Mouse (Mus musculus) thymus, adult 2 months (tissue): ENCODE data around the gene Btbd2. TPM values are rescaled to one million over a fixed set of nuclear protein-coding genes. Genes with fewer than 3 reads are reported as not detected.

Experiments used
- DNase-seq: peaks from one replicate; pipeline ENCODE4 v3.0.0; 2021
- H3K27ac ChIP-seq: fragments of 200-500 bp; 2 replicates; pipeline ENCODE4 v1.5.1; 2012; ENCODE audit warnings: low read length, control low read depth; ENCODE audit not compliant: control insufficient read depth, insufficient read depth
- H3K27me3 ChIP-seq: fragments of 200-500 bp; 2 replicates; pipeline ENCODE4 v1.6.1; 2012; ENCODE audit warnings: mild to moderate bottlenecking, low read length, moderate library complexity, mixed read lengths; ENCODE audit not compliant: control insufficient read depth, insufficient read depth
- H3K36me3 ChIP-seq: fragments of 200-500 bp; 2 replicates; pipeline ENCODE4 v1.6.1; 2012; ENCODE audit warnings: mild to moderate bottlenecking, low read length, moderate library complexity; ENCODE audit not compliant: control insufficient read depth, insufficient read depth
- H3K4me1 ChIP-seq: fragments of 200-500 bp; replicated peaks from 2 replicates; pipeline ENCODE4 v1.6.1; 2012; ENCODE audit warnings: low read length; ENCODE audit not compliant: control insufficient read depth, insufficient read depth
- H3K4me3 ChIP-seq: fragments of 200-500 bp; 2 replicates; pipeline ENCODE4 v1.5.1; 2012; ENCODE audit warnings: mild to moderate bottlenecking, low read length, control low read depth, moderate library complexity; ENCODE audit not compliant: control insufficient read depth, insufficient read depth
- CTCF ChIP-seq: fragments of 200-500 bp; IDR thresholded peaks from 2 replicates; pipeline ENCODE4 v1.5.1; 2012; ENCODE audit warnings: mild to moderate bottlenecking, control low read depth, low read length, moderate library complexity, borderline replicate concordance; ENCODE audit not compliant: control insufficient read depth, poor library complexity, insufficient read depth; ENCODE audit errors: extremely low read depth
- POLR2A ChIP-seq: fragments of 200-500 bp; IDR thresholded peaks from 2 replicates; pipeline ENCODE4 v1.6.1; 2012; ENCODE audit warnings: mild to moderate bottlenecking, low read length, control low read depth, moderate library complexity; ENCODE audit not compliant: control insufficient read depth, poor library complexity, insufficient read depth; ENCODE audit errors: extremely low read depth
- WGBS: fragments of 180-500 bp; shearing (Covaris S2); methylation state at CpG from one replicate; pipeline ENCODE4 v1.1.7; 2018; 5-methylcytosine and 5-hydroxymethylcytosine counted together
- polyA plus RNA-seq: library from polyadenylated mRNA; depleted of rRNA; stranded (reverse); fragments of >200 nt; gene quantifications from 2 replicates; pipeline ENCODE4 v1.2.3, GENCODE M21; 2012

Btbd2 gene
- polyA plus RNA-seq, 1 experiment = 94.7 TPM

- DNase-seq = peak; percentile 47
- Histone ChIP-seq H3K4me3 (peak overlapping the region; percentile 27), H3K27ac (peak overlapping the region; percentile 89), H3K27me3 (no peaks in the 10 kb centered on the region), H3K36me3 (no peaks in the 10 kb centered on the region), H3K4me1 (peaks cover 56% of the 10 kb centered on the region)
- TF ChIP-seq CTCF (no peak), POLR2A (no peak)
- 5% methylated on average over 4 of the region's 4 CpGs for WGBS
Measured at GRCm38 (mm10) chr10:80658841-80659202, 2.0 kb upstream of the Btbd2 start.

DNA sequence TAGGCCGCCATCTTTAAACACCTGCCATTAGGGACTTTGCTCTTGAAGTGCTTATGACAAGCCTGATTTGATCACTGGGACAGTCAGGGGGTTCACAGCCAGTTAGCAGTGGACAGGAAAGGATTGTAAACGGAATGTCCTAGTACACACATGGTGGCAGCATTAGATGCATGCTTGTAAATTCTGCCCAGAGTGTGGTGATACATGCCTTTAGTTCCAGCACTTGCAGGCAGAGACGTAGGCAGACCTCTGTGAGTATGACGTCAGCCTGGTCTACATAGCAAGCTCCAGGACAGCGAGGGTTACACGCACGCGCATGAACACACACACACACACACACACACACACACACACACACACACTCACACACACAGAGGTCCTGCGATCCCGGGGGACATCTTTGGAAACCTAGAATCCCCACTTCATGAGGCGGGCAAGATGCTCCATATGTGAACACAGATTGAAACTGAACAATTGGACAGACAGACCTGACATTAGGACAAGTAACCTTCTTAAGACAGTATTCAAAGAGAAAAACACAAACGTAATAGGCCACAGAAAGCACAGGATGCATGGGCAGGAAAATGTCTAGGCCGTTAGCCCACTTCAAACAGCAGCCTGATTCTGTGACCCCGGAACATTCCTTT lies 1.4 kb upstream of the Btbd2 start:
- peak overlapping the region; percentile 89 for H3K27ac ChIP-seq
- H3K27me3 ChIP-seq = no peaks in the 10 kb centered on the region
- no peaks in the 10 kb centered on the region for H3K36me3 ChIP-seq
- no peak overlapping the region for H3K4me3 ChIP-seq
- DNase-seq = peak; percentile 48
- WGBS = 16% methylated on average over 14 of the region's 14 CpGs
- no peak for TF ChIP-seq POLR2A
- no peak for TF ChIP-seq CTCF
- H3K4me1 ChIP-seq = peaks cover 51% of the 10 kb centered on the region

DNA sequence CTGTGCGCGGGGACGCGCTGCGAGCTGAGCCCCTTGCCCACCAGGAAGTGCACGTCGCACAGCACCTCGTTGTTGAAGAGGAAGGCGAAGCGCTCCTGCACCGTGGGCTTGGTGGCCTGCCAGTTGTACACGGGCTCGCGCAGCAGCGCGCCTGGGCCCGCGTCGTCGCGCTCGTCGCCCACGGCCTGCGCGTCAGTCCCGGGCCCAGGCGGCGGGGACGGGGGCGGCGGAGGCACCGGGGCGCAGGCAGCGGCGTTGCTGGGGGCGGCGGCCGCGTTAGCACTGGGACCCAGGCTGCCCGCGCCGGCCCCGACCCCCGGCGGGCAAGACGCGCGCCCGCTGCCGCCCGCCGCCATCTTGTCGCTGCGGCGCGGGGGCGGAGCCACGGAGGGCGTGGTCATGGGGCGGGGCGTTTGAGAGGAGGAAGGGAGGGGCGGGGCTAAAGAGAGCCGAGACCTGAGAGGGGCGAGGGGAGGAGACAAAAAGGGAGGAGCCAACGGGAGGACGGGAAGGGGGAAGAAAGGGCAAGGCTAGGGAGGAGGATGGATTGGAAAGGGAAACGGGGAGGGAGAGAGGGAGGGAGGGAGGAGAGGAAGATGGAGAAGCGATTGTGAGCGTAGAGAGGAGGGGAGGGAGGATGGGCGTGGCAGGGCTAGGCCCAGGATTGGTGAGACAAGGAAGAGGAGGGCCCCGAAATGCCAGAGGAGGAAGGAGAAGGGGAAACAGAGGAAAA lies 575 bp downstream of the Btbd2 start:
- no peaks in the 10 kb centered on the region for H3K27me3 ChIP-seq
- H3K4me3 ChIP-seq = peak overlapping the region; percentile 55
- H3K36me3 ChIP-seq = no peaks in the 10 kb centered on the region
- H3K4me1 ChIP-seq = peaks cover 43% of the 10 kb centered on the region
- WGBS = under 1% methylated on average over 64 of the region's 72 CpGs
- no peak for TF ChIP-seq CTCF
- TF ChIP-seq POLR2A = peak; percentile 95
- peak; percentile 96 for DNase-seq
- peak overlapping the region; percentile 19; the same call in 1 of the 2 replicates for H3K27ac ChIP-seq

GRCm38 (mm10) chr10:80655406-80656129 lies 1.3 kb downstream of the Btbd2 start:
- H3K27me3 ChIP-seq = no peaks in the 10 kb centered on the region
- no peaks in the 10 kb centered on the region for H3K36me3 ChIP-seq
- peak overlapping the region; percentile 55 for H3K4me3 ChIP-seq
- H3K27ac ChIP-seq = no peak overlapping the region
- TF ChIP-seq POLR2A = no peak
- TF ChIP-seq CTCF = no peak
- no peak for DNase-seq
- H3K4me1 ChIP-seq = peaks cover 43% of the 10 kb centered on the region
- 2% methylated on average over 12 of the region's 12 CpGs for WGBS

DNA sequence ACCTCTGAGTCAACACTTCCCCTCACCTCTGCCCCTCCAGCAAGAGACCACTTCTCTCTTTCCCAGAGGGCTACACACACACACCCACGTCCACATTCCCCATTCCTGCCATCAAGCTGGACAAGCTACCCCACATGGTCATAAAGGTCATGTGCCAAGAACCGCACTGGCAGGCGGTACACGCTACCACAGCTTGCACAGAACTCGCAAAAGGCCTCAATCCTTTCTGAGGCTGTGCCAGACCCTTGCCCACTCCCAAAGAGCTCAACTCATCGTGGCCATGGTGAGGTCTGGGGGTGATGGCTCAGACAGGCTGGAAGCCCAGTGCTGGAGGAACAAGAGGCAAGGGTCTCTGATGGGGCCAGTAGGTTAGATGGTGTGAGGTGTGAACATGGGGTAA lies 2.0 kb downstream of the Btbd2 start:
- peaks cover 43% of the 10 kb centered on the region for H3K4me1 ChIP-seq
- TF ChIP-seq CTCF (no peak), POLR2A (no peak)

DNA sequence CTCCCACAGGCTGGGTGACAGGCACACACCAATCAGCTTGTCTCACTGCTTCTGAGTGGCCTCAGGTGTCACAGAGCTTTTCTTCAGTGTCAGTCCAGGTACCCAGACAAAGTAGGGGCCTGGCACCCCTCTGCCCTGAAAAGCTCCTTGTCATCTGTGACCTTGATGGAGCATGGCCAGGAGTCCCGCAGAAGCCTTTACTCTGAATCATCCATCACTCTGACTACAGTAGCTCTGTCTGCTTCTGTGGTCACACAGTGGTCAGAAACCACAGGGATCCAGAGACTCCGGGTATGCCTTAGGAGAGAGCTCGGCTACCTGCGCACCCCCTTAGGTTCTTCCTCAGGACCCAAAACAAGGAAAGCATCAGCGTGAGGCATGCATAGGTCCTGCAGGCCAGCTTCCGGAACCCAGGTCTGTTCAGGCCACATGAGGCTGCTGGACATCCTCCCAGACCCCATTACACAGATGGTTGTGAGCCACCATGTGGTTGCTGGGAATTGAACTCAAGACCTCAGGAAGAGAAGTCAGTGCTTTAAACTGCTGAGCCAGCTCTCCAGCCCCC lies 3.6 kb downstream of the Btbd2 start:
- WGBS = 89% methylated on average over 6 of the region's 6 CpGs
- Histone ChIP-seq H3K27me3 (no peaks in the 10 kb centered on the region), H3K4me1 (peaks cover 33% of the 10 kb centered on the region), H3K4me3 (no peak overlapping the region), H3K36me3 (no peaks in the 10 kb centered on the region), H3K27ac (no peak overlapping the region)
- no peak for DNase-seq
- TF ChIP-seq CTCF (no peak), POLR2A (no peak)

More for the DNA sequence above, 2.0 kb downstream of the Btbd2 start:
- no peak overlapping the region for H3K27ac ChIP-seq
- no peaks in the 10 kb centered on the region for H3K27me3 ChIP-seq
- no peak for DNase-seq
- no peak overlapping the region for H3K4me3 ChIP-seq
- H3K36me3 ChIP-seq = no peaks in the 10 kb centered on the region
- 84% methylated on average over 6 of the region's 6 CpGs for WGBS
